Mouse (Mus musculus) thymus, adult 2 months (tissue): Measurements from ENCODE around the gene Madd.

ENCODE experiments used
- CTCF ChIP-seq: fragments of 200-500 bp; IDR thresholded peaks from 2 replicates; pipeline ENCODE4 v1.5.1; 2012; ENCODE audit warnings: mild to moderate bottlenecking, control low read depth, low read length, moderate library complexity, borderline replicate concordance; ENCODE audit not compliant: control insufficient read depth, poor library complexity, insufficient read depth; ENCODE audit errors: extremely low read depth
- POLR2A ChIP-seq: fragments of 200-500 bp; IDR thresholded peaks from 2 replicates; pipeline ENCODE4 v1.6.1; 2012; ENCODE audit warnings: mild to moderate bottlenecking, low read length, control low read depth, moderate library complexity; ENCODE audit not compliant: control insufficient read depth, poor library complexity, insufficient read depth; ENCODE audit errors: extremely low read depth

DNA sequence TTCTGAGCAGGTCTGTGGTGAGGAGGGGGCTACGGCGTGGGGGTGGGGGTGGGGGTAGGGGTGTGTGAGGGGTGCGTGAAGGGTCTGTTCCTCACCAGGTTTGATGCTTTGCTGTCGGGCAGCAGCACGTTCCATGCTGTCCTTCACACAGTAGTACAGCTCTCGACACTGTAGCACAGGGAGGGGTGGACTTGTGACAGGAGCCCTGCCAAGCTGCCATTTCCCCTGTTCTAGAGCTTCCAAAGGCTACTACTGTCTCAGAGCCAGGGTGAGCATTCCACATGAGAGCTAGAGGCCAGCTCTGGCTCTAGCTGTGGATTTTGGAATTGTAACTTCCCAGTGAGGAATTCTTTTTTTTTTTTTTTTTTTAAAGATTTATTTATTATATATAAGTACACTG is 40.7 kb downstream of the Madd start:
- no peak for TF ChIP-seq CTCF
- no peak for TF ChIP-seq POLR2A
